Mouse (Mus musculus): Measurements from ENCODE around the gene Fryl. TPM values are rescaled to one million over a fixed set of nuclear protein-coding genes. Genes with fewer than 3 reads are reported as not detected.

Gene Fryl
- polyA plus RNA-seq, 1 experiment = 73.2 TPM

DNA sequence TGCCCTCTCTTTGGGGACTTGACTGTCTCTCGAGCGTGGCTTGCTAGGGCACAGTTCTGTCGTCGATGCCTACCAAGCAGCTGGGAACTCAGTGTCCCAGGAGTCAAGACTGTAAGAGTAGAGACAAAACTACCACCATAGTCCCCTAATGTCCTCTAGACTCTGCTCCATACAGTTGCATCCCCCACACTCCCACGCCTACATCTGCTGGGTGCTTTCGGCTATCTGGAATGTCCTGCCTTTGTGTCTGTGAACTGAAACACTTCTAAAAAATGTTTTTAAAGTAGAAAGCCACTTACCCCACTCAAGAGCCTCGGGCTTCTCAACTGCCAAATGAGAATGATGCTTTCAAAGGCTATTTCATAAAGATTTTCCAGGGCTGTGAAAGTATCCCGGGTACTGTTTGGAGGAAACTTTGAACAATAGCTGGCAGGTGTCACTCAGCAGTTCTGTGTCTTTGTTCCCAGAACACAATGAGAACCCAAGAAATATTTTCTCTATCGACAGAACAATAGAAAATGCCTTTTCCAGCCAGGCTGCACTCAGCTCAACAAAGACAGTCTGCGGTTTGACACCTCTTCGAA is 28.8 kb downstream of the Fryl start:
- peak in 1 of 2 experiments; percentile 33 for DNase-seq (ENCODE audit: extremely low spot score in 1 of 2, low spot score in 1 of 2)

DNA sequence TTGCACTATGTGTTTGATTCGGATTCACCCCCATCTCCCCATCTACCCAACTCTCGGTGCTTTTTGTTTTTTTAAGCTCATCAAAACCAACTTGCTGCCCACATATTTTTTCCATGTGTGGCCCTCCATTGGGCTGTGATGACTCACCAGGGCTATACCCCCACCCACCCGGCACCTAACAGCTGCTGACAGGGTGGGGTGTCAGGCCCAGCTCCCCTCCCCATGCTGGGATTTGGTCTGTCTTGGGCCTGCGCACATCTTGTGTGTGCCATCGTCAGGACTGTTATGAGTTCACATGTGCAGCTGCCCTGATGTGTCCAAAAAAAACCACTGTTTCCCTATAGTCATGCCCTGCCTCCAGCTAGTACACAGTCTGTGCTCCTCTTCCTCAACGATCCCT is 33.4 kb downstream of the Fryl start:
- peak in 1 of 2 experiments; percentile 39 for DNase-seq (ENCODE audit: extremely low spot score in 1 of 2, low spot score in 1 of 2)

DNA sequence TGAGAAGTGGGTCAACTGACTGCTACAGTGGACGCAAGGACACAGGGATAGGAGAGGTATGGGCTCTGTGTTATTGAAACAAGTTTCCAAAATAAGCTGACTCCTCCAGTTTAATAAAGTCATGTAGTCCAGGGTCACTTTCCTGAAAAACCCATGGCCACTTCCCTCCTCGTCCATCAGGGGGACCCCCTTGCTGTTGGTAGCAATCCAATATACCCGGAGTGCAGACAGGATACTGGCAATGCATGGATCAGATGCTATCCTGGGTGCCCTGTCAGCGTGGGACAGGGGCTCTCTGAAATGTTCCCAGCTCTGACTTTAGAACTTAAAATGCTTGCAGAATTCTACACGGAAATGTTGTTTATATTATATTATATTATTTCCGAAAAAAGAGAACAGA is 34.0 kb downstream of the Fryl start:
- no peak for DNase-seq (ENCODE audit: extremely low spot score in 1 of 2, low spot score in 1 of 2)

DNA sequence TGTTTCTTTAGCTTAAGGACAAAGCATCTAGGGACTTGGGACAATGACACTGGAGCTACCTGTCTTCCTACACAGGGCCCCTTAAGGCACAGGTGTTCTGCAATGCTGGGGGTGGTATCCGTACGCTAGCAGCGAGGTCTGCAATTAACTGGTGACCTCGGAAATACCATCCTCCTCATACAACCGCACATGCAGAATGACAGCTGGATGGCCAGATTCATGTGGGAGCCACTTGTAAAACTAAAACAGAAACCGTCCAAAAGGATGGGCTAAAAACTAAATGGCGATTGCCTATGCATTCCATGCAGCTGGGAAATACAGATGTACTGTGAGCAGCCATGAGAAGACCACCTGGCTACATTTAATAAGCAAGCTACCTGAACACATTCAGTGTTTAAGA is 34.6 kb downstream of the Fryl start:
- DNase-seq (ENCODE audit: extremely low spot score in 1 of 2, low spot score in 1 of 2) = no peak

DNA sequence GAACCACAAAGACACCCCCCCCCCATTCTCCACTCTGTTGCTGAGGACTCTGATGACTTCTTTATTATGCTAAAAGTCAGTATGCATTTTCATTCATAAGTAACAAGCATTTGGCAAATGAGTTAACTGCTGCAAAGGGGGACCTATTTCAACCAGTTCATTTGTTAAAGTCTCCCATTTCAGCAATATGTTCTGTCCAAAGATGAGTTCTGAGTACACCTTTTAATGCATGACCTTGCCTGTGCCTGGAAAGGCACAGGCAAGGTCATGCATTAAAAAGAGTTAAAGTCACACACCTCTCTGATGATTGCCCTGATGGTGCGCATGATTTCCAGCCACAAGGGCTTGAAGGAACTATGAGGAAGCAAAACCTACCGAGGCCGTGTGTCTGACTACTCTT is 36.7 kb downstream of the Fryl start:
- no peak for DNase-seq (ENCODE audit: extremely low spot score in 1 of 2, low spot score in 1 of 2)

DNA sequence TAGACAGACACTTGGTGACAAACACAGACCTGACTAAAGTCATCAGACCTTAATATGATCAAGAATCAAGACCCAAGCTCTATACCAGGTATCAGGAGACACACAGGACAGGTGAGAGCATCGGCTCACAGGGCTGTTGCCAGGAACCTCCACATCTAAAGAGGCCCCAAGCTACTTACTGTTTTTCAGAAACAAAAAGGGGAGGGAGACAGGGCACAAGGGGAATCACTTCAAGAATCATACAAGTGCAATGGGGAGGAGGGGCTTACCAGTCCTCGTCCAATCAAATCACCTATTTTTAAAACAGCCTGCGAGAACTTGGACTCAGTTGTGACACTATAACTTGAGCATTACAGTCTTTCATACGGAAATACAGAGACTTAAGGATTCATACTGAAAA is 38.4 kb downstream of the Fryl start:
- DNase-seq (ENCODE audit: extremely low spot score in 1 of 2, low spot score in 1 of 2) = no peak

DNA sequence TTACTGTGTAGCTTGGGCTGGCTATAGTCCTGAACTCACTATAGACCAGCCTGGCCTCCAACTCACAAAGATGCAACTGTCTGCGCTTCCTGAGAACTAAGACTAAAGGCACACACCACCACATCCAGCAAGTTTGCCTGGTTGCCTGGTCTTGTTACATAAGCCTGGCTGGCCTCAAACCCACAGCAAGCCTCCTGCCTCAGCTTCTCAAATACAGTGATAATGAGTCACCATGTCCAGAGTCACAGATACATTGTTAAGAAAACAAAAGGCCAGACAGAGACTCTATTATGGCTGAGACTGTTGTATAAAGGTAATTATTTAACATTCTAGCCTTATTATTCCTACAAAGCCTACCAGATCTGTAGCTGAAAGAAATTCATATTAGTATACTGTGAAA is 39.3 kb downstream of the Fryl start:
- no peak for DNase-seq (ENCODE audit: extremely low spot score in 1 of 2, low spot score in 1 of 2)

DNA sequence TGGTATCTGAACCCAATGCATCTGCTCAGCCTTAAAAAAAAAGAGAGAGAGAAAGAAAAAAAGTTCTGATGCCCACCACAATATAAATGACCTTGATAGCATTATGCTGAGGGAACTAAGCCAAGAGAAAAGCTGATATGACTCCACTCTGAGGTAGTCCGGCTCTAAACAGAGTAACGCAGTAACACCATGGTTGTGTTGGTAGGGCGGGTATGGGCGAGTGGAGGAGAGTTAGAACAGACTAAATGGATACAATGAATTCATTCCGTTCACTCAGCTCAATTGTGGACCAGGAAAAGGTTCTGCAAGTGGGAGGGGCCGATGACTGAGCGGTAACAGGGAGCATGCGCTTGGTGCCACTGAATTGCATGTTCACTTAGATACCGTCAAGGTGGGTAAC is 40.4 kb downstream of the Fryl start:
- DNase-seq (ENCODE audit: extremely low spot score in 1 of 2, low spot score in 1 of 2) = no peak

DNA sequence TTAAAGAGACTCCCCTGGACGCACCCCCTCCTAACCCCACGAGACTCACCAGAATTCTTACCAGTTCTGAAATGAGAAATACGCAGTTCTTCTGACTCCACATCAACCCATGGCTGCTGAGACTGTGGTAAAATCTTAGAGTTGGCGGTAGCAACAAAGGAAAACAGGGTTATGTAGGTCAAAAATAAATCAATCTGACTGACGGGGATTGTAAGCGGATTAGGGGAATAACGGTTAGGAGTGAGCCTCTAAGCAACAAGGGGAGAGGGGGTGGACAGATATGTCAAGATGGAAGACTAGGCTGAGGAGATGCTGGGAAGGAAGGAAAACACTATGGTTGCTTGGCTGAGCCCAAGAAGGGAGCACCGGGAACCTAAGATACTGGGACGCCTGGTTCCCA is 44.0 kb downstream of the Fryl start:
- DNase-seq (ENCODE audit: extremely low spot score in 1 of 2, low spot score in 1 of 2) = no peak

DNA sequence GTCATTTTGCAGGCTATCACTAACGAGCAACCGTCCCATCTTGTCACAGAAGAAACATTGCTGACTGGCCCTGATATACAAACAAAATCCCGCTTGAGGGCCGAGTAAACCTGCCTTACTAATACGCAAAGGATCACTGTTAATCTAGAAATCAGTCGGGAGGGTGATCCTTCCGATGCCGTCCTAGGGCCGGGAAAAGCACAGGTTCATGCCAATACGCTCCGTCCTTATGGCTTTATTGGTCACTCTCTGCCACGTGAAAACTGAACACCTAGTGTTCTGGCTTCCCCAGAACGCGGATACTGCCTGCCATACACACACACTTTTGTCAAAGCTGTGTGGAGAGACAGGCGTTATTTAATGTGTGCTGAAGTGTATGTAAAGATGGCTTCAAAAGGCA is 44.5 kb downstream of the Fryl start:
- no peak for DNase-seq (ENCODE audit: extremely low spot score in 1 of 2, low spot score in 1 of 2)

DNA sequence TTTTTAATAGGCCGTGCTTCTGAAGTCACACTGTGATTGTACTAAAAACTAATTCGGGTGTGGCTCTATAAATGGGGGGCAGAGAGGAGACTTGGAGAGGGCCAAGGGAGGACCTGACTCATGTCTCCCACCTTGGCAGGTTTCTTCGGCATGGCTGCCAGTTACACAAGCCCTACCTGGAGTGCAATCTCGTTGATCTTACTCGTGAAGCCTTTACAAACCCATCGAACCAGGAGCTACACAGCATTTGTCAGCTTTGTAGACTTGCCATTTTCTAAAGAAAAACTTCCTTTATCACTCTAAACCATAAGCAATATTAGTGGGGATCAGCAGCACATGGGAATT is 45.5 kb downstream of the Fryl start:
- no peak for DNase-seq (ENCODE audit: extremely low spot score in 1 of 2, low spot score in 1 of 2)

DNA sequence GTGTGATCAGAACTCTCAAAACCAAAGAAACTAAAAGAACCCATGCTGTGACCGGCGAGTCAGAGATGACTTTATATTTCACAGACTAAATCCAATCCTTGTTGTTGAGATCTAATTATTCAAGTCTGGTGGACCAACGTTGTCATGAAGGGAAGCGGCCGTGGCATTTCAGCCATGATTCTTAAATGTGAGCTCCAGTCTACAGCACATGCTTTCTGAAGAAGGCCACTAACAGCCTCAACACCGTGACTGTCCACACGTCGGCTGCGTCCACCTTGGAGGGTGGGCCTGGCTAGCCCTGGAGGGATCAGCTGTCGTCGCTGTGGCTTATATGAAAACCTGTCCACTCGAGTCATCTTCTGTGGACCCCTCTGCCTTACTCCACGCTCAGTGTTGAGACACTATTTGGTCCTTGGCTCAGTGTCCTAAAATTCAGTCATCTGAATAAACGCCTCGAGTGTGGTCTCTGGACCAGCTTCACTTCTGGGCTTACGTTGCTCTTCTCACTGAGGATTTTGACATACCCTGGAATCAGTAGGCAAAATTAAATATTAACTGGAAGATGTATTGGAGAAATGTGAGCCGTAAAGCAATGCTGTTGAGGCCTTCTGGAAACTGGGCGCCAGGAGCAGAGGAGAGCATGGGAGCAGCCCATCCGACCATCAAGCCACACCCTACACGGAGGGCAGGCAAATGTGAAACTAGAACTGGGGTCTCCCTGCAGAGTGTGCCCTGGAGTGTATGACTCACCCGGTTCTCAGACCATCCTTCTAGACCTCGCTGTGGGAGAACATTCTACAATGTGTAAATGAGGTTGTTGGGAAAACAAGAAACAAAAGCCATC is 46.1 kb downstream of the Fryl start:
- no peak for DNase-seq (ENCODE audit: extremely low spot score in 1 of 2, low spot score in 1 of 2)

DNA sequence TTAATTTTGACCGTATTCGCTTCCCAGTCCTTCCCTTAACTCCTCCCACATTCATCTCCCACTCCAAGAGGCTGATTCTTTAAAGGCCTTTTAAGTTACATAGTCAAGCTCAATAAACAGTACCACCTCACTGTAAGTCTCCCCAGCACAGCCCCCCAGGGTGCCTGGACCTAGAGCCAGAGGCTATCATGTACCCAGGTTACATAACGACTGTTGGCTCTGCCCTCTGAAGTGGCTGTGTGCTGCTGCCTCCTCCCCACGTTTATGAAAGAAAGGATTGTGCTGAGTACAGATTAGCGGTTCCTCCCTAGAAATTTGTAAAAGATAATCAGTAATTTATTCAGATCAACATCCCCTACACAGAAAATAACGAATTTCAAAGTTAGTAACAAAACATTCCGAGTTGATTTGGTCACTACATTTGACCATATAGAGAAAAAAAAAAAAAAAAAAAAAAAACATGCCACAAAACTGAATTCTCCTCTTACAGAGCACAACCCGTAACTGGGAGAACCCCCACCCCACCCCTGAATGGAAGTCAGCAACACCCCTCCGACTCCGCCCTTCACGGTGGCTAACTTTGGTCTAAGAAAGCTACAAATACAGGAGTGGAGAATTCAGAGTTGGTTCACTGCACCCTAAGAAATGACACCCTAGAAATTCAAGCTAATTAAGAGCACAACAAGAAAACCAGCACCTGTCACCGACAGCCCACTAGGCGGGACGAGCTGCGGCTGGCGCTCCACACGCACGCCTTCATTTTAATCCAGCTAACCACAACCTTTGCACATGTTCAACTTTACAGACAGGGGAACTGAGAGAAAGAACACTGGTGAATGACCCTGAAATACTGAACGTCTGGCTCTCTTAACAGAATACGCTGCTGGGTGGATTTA is 47.0 kb downstream of the Fryl start:
- DNase-seq (ENCODE audit: extremely low spot score in 1 of 2, low spot score in 1 of 2) = no peak

DNA sequence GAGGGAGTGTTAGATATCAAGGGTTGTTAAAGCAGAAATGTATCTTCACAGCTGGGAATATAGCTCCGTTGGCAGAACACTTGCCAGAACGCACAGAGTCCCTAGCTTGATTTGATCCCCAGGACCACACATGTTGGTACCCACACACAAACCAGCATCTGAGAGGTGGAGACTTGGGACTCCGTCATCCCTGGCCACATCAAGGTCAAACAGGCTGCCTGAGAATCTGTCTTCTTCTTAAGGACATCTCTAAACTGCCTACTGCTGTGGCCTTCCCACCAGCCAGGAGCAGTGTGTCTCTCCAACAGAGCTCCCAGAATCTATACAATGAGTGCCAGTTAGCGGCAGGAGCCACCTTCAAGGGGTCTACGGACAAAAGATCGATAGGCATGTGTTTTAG is 47.8 kb downstream of the Fryl start:
- DNase-seq (ENCODE audit: extremely low spot score in 1 of 2, low spot score in 1 of 2) = no peak

DNA sequence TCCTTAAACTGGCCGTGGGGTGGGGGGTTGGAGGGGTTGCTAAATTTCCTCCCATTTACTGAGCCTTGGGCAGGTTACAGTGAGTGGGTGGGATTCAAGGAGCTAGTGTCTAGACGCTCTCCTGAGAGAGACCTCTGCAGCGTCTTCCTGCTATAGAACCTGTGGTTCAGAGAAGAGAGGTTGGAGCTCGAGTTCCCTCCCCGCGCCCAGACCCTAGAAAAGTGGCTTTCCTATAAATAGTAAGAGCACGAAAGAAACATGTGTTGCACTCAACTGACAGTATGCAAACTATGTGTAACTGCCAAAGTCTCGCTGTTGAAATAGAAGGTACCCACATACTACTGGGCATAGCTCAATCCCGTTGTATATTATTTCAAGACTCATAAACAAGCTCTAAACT is 49.7 kb downstream of the Fryl start:
- DNase-seq (ENCODE audit: extremely low spot score in 1 of 2, low spot score in 1 of 2) = no peak

DNA sequence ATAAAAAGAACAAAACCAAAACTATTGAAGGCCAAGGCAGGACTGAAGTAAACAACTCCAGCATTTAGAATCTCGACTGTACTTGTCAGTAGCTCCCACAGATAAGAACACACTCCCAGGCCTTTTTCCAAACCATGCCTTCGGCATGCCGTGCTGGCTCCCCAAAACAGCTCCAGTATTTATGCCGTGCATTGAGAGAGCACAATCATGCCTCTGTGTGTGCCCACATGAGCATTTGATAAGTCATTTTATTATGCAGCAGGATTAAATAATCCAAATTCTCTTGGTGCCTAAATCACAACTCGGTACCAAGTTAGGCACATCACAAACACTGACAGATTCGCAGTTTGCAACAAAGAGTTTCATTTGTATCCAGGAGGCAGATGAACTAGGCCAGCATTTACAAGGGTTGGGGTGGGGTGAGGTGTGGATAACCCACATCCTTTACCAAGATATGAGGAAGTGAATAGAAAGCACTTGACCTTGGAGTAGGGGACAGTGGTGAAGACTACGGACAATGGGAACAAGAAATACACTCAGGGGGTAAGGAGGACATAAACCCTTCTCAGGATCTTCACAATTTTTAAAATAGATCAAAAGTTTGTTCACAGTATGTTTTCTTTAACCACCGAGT is 50.3 kb downstream of the Fryl start:
- peak in 1 of 2 experiments; percentile 33 for DNase-seq (ENCODE audit: extremely low spot score in 1 of 2, low spot score in 1 of 2)

DNA sequence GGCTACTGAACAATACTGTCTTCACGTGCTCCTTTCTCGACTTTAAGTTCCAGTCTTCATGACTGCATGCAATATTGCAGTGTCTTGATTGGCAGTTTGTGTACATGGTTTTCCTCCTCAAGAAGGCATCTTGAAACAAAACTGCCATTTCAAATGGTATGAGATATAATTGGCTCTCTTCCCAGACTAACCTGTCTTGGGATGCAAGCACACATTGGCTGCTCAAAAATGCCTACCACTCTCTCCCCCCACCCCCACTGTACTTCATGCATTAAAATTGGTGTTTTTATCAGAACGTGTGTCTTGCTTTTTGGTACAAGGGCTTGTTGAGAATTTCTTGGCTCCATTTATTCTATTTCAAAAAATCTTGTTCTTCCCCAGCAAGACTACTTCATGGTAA is 51.4 kb downstream of the Fryl start:
- no peak for DNase-seq (ENCODE audit: extremely low spot score in 1 of 2, low spot score in 1 of 2)

DNA sequence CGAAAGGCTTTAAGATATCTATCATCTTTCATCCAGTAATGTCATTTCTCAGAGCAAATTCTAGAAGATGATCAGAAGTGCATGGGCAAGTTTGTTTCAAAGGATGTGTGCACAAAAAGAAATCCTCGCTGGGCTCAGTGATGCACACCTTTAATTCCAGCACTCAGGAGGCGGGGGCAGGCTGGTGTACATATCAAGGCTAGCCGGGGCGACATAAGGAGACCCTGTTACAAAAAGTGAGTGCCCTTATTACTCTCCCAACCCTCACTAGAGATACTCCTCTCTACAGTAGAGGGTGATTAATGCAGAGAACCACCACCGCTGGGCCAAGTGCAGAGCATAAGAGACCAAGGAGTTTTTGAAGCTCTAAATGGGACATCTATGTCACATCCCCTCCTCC is 53.9 kb downstream of the Fryl start:
- DNase-seq (ENCODE audit: extremely low spot score in 1 of 2, low spot score in 1 of 2) = no peak

DNA sequence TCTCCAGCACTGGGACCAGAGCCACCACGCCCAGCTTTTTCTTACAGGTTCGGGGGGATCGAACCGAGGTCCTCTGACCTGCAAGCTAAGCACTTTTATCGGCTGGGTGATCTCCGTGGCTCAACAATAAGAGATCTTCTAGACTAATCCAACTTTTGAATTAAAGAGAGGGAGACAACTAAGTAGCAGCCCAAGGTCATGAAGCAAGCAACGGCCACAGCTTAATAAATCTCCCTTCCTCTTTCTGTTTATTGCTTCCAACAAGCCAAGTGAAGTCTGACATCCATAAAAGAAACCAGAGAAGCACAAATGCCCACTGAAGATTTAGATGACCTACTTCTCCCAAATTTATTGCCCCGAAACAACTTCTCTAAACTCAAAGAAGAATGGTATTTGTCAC is 54.3 kb downstream of the Fryl start:
- no peak for DNase-seq (ENCODE audit: extremely low spot score in 1 of 2, low spot score in 1 of 2)

DNA sequence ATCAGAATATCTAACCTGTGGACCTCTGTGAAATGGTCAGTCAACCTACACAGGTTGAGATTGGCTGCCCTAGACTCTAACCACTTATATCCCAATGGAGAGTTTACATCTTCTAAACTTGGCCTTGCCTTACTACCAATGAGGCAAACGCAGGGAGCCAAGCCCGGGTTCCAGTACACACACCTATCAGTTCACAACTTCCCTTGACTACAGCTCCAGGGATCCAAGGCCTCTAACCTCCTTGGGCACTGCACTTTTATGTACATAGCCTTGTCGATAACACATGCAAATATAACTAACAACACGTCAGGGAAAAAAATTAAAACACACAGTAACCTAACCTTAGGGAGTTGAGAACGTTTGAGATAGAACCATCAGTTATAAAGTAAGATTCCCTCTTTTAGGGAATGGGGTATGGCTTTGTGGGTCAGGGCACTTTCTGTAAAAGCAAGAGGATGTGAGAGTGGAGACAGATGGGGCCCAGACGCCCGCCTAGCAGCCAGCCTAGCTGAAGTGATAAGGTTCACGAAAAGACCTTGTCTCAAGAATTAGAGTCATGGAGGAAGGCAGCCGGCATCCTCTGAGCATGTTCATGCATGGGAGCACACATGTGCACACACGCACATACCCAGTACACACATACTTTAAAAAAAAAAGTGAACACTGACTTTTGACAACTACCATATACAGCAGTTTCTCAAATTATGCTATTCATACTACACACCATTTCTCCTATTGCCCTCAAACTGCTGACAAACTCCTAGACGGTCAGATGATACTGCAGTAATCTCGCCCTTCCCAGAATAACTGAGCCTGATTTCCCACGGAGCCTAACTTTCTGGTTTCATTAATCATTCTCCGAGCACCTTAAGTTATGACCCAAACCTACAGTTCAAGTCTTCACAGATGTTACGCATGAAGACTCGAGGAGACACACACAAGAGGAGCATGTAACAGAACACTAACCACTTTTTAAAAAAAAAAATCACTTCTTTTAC is 55.7 kb downstream of the Fryl start:
- no peak for DNase-seq (ENCODE audit: extremely low spot score in 1 of 2, low spot score in 1 of 2)
